Mouse (Mus musculus) CH12.LX (cell line): ENCODE results near the gene Dido1. TPM values are rescaled to one million over a fixed set of nuclear protein-coding genes. Genes with fewer than 3 reads are reported as not detected.

Experiments used
- DNase-seq: peaks from one replicate; pipeline ENCODE4 v3.0.0-alpha.2; 2013; ENCODE audit errors: extremely low read depth
- H3K27ac ChIP-seq: 2 replicates; pipeline ENCODE4 v1.5.1; 2012; ENCODE audit warnings: low read depth, mild to moderate bottlenecking, control low read depth, moderate library complexity; ENCODE audit not compliant: insufficient read depth
- H3K27me3 ChIP-seq: replicated peaks from 2 replicates; pipeline ENCODE3; 2012; ENCODE audit warnings: inconsistent platforms
- H3K36me3 ChIP-seq, 2 experiments: replicated peaks in 1 of 2; 2 replicates each; pipeline versions ENCODE3 to v1.6.1; 2012; ENCODE audit warnings: inconsistent platforms in 1 of 2, low read length in 1 of 2, mild to moderate bottlenecking in 1 of 2, mixed read lengths in 1 of 2, moderate library complexity in 1 of 2; ENCODE audit not compliant: control insufficient read depth in 1 of 2, insufficient read depth in 1 of 2
- H3K4me1 ChIP-seq, 2 experiments: 2 replicates each; pipeline ENCODE4 v1.6.1; 2012; ENCODE audit warnings: inconsistent platforms in 1 of 2, moderate library complexity in 1 of 2; ENCODE audit not compliant: insufficient read depth in 2 of 2, control insufficient read depth in 1 of 2
- H3K4me2 ChIP-seq: 2 replicates; pipeline ENCODE4 v1.6.1; 2012; ENCODE audit warnings: low read depth, mild to moderate bottlenecking, control low read depth; ENCODE audit not compliant: poor library complexity, insufficient read depth, severe bottlenecking
- H3K4me3 ChIP-seq, 3 experiments: fragments of 150-350 bp in 1 of 3; sonication (generic) in 1 of 3; replicated peaks in 1 of 3; 2 replicates each; pipeline versions ENCODE3 to v1.5.1; 2011 to 2012; ENCODE audit warnings: low read depth in 2 of 3, low read length in 2 of 3, mild to moderate bottlenecking in 2 of 3, moderate library complexity in 2 of 3, control low read depth in 1 of 3, improper control_type of control experiment in 1 of 3, inconsistent platforms in 1 of 3, mixed read lengths in 1 of 3; ENCODE audit not compliant: poor library complexity in 1 of 3
- H3K79me2 ChIP-seq: replicated peaks from 2 replicates; pipeline ENCODE4 v1.6.1; 2012; ENCODE audit warnings: mild to moderate bottlenecking, moderate library complexity; ENCODE audit not compliant: control insufficient read depth, poor library complexity, insufficient read depth, severe bottlenecking; ENCODE audit errors: extremely low read depth
- H3K9ac ChIP-seq: 2 replicates; pipeline ENCODE4 v1.6.1; 2012; ENCODE audit warnings: low read depth, mild to moderate bottlenecking, control low read depth, moderate library complexity; ENCODE audit not compliant: insufficient read depth
- H3K9me3 ChIP-seq: replicated peaks from 2 replicates; pipeline ENCODE3; 2012; ENCODE audit warnings: low read length, inconsistent platforms, mixed read lengths
- CHD2 ChIP-seq: IDR thresholded peaks from 2 replicates; pipeline ENCODE4 v1.6.1; 2011; ENCODE audit warnings: low read length, improper control_type of control experiment
- E2F4 ChIP-seq: IDR thresholded peaks from 2 replicates; pipeline ENCODE4 v1.6.1; 2011; ENCODE audit warnings: low read depth, low read length, improper control_type of control experiment; ENCODE audit not compliant: insufficient replicate concordance
- ELF1 ChIP-seq: IDR thresholded peaks from 2 replicates; pipeline ENCODE4 v1.6.1; 2014; ENCODE audit warnings: low read depth, mild to moderate bottlenecking, inconsistent platforms, low read length, improper control_type of control experiment
- ETS1 ChIP-seq: conservative IDR thresholded peaks from 2 replicates; pipeline ENCODE4 v1.6.1; 2012; ENCODE audit warnings: low read depth, mild to moderate bottlenecking, inconsistent platforms, low read length, improper control_type of control experiment, moderate library complexity
- HCFC1 ChIP-seq: IDR thresholded peaks from 2 replicates; pipeline ENCODE4 v1.6.1; 2012; ENCODE audit warnings: low read depth, mild to moderate bottlenecking, inconsistent platforms, low read length, improper control_type of control experiment
- IRF4 ChIP-seq: IDR thresholded peaks from 2 replicates; pipeline ENCODE4 v1.6.1; 2014; ENCODE audit warnings: low read depth, mild to moderate bottlenecking, inconsistent platforms, low read length, improper control_type of control experiment
- KAT2A ChIP-seq: IDR thresholded peaks from 2 replicates; pipeline ENCODE4 v1.6.1; 2012; ENCODE audit warnings: low read length, improper control_type of control experiment, inconsistent platforms; ENCODE audit not compliant: insufficient replicate concordance
- MAFK ChIP-seq: IDR thresholded peaks from 2 replicates; pipeline ENCODE4 v1.6.1; 2011; ENCODE audit warnings: low read length, improper control_type of control experiment; ENCODE audit not compliant: insufficient replicate concordance
- MAZ ChIP-seq: IDR thresholded peaks from 2 replicates; pipeline ENCODE4 v1.6.1; 2012; ENCODE audit warnings: low read depth, mild to moderate bottlenecking, inconsistent platforms, low read length, improper control_type of control experiment, moderate library complexity
- MEF2A ChIP-seq: IDR thresholded peaks from 2 replicates; pipeline ENCODE4 v1.6.1; 2014; ENCODE audit warnings: low read depth, mild to moderate bottlenecking, inconsistent platforms, low read length, improper control_type of control experiment, borderline replicate concordance
- MXI1 ChIP-seq: IDR thresholded peaks from 2 replicates; pipeline ENCODE4 v1.6.1; 2011; ENCODE audit warnings: mild to moderate bottlenecking, low read depth, low read length, improper control_type of control experiment
- MYC ChIP-seq: IDR thresholded peaks from 2 replicates; pipeline ENCODE4 v1.6.1; 2011; ENCODE audit warnings: low read depth, mild to moderate bottlenecking, improper control_type of control experiment, low read length
- NELFE ChIP-seq: IDR thresholded peaks from 2 replicates; pipeline ENCODE4 v1.6.1; 2011; ENCODE audit warnings: low read depth, low read length, improper control_type of control experiment
- NRF1 ChIP-seq: IDR thresholded peaks from 2 replicates; pipeline ENCODE4 v1.6.1; 2014; ENCODE audit warnings: low read depth, mild to moderate bottlenecking, inconsistent platforms, low read length, improper control_type of control experiment, moderate library complexity
- POLR2A ChIP-seq: IDR thresholded peaks from 2 replicates; pipeline ENCODE4 v1.6.1; 2011; ENCODE audit warnings: low read depth, mild to moderate bottlenecking, improper control_type of control experiment, low read length
- POLR2AphosphoS2 ChIP-seq: IDR thresholded peaks from 2 replicates; pipeline ENCODE4 v1.6.1; 2011; ENCODE audit warnings: low read depth, low read length, improper control_type of control experiment
- SIN3A ChIP-seq: IDR thresholded peaks from 2 replicates; pipeline ENCODE4 v1.6.1; 2012; ENCODE audit warnings: low read length, improper control_type of control experiment, inconsistent platforms
- TBP ChIP-seq: conservative IDR thresholded peaks from 2 replicates; pipeline ENCODE4 v1.6.1; 2011; ENCODE audit warnings: low read depth, low read length, improper control_type of control experiment
- TCF12 ChIP-seq: IDR thresholded peaks from 2 replicates; pipeline ENCODE4 v1.6.1; 2014; ENCODE audit warnings: low read depth, mild to moderate bottlenecking, inconsistent platforms, low read length, improper control_type of control experiment
- ZC3H11A ChIP-seq: IDR thresholded peaks from 2 replicates; pipeline ENCODE4 v1.6.1; 2012; ENCODE audit warnings: low read depth, mild to moderate bottlenecking, inconsistent platforms, low read length, improper control_type of control experiment
- ZNF384 ChIP-seq: IDR thresholded peaks from 2 replicates; pipeline ENCODE4 v1.6.1; 2012; ENCODE audit warnings: low read depth, low read length, improper control_type of control experiment, inconsistent platforms
- dilution Hi-C: fragments of 300-500 bp; cut with MboI; formaldehyde crosslinking; loops from 2 replicates; pipeline ENCODE4 v1.14.3; 2020; ENCODE audit warnings: low sequenced_read_pairs; ENCODE audit not compliant: extremely low pct_unique_long_range_greater_than_20kb, extremely low pct_ligation_motif_present
- in situ Hi-C: fragments of 300-500 bp; cut with MboI; formaldehyde crosslinking; loops from 3 replicates; pipeline ENCODE4 v1.14.3; 2019; ENCODE audit warnings: low sequenced_read_pairs, low pct_ligation_motif_present, low pct_unique_long_range_greater_than_20kb, mixed read lengths
- polyA plus RNA-seq: library from polyadenylated mRNA; unstranded; fragments of >175 nt; gene quantifications from 2 replicates; pipeline ENCODE4 v1.2.1, GENCODE M21; 2012; ENCODE audit warnings: low read depth; ENCODE audit not compliant: insufficient read length
- total RNA-seq, 2 experiments: library from RNA; depleted of rRNA; stranded (reverse); fragments of 300-350 nt in 1 of 2; fragments of >200 nt in 1 of 2; gene quantifications; 2 replicates each; pipeline ENCODE4 v1.2.3; 2012 to 2014

The Dido1 gene
- total RNA-seq (2012; rRNA removed) (24.9 and 30.0 TPM in 2 replicates), total RNA-seq (2014; rRNA removed) (15.5 and 16.4 TPM in 2 replicates), polyA plus RNA-seq (25.0 and 25.8 TPM in 2 replicates)

DNA sequence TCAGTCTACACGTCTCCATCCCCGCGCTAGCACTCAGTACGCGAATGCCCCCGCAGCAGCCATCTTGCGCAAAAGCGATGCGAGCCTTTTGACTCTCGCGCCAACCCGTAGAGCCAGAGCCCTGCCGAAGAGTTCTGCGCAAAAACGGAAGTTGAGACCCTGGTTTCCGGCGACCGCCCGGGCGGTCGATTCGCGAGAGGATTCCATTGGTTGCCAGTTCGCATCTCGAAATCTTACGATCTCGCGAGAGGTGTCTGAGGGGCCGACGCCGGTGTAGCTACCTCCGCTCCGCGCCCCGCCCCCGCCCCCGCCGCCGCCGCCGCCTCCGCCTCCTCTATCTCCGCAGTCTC, at the start of gene Dido1, which contains the start of gene Gid8:
Dido1 (minus strand) TSS at position 77 of the 350 bp plus-strand sequence.
Gid8 (plus strand) TSS at position 195 of the 350 bp plus-strand sequence.
- Histone ChIP-seq H3K4me3 (peak within 1 kb of the TSS; percentile 92 to 100 (median 100)), H3K4me2 (peak within 1 kb of the TSS; percentile 97), H3K36me3 (peaks cover 10 to 46% of the 10 kb centered on the region in 2 experiments), H3K79me2 (peaks cover 68% of the 10 kb centered on the region)
- dilution Hi-C loops: no loop called here
- peak; percentile 72; the same call in 1 of the 2 replicates for TF ChIP-seq MAZ
- TF ChIP-seq MEF2A: peak; percentile 19; the same call in 1 of the 2 replicates
- TF ChIP-seq ETS1: no peak
- TF ChIP-seq MYC: no peak
- peak; percentile 70; the same call in 1 of the 2 replicates for TF ChIP-seq TBP
- peak; percentile 94 for TF ChIP-seq KAT2A
- 0 out of 2 replicates have a peak, but pooled peaks have one; percentile 55 for TF ChIP-seq E2F4
- no peak for TF ChIP-seq ZC3H11A
- TF ChIP-seq HCFC1: peak; percentile 93
- no peak for TF ChIP-seq ZNF384
- TF ChIP-seq IRF4: no peak; the same call in 1 of the 2 replicates
- TF ChIP-seq TCF12: peak; percentile 74
- TF ChIP-seq ELF1: peak; percentile 87
- peak; percentile 82 for TF ChIP-seq POLR2A
- TF ChIP-seq NRF1: peak; percentile 88
- no peak for TF ChIP-seq MAFK
- TF ChIP-seq NELFE: peak; percentile 63; the same call in 1 of the 2 replicates
- peak; percentile 98 for TF ChIP-seq CHD2
- TF ChIP-seq SIN3A: peak; percentile 38
- no peak for TF ChIP-seq MXI1
- TF ChIP-seq POLR2AphosphoS2: no peak
- TF ChIP-seq, all 38 proteins: peak for 13
- in situ Hi-C loops: loop anchor here (25.0 kb wide), 1 partner anchor 652 kb away; the partner anchor contains the start of genes Arfrp1 and Zgpat
- Histone ChIP-seq H3K9ac (peak within 1 kb of the TSS; percentile 97), H3K4me1 (peaks cover 7 to 48% of the 10 kb centered on the region in 2 experiments), H3K27me3 (no peaks in the 10 kb centered on the region), H3K27ac (peak within 1 kb of the TSS; percentile 57), H3K9me3 (no peaks in the 10 kb centered on the region)
- DNase-seq: peak; percentile 96
